Mouse (Mus musculus) cerebellum, adult 8-10 months (tissue): ENCODE results near the gene Inka2.
A peak's percentile ranks its signal among the peaks of the same experiment; 100 is the strongest.

Source experiments
- DNase-seq: peaks from one replicate; pipeline ENCODE4 v3.0.0; 2022

The Inka2 gene

DNA sequence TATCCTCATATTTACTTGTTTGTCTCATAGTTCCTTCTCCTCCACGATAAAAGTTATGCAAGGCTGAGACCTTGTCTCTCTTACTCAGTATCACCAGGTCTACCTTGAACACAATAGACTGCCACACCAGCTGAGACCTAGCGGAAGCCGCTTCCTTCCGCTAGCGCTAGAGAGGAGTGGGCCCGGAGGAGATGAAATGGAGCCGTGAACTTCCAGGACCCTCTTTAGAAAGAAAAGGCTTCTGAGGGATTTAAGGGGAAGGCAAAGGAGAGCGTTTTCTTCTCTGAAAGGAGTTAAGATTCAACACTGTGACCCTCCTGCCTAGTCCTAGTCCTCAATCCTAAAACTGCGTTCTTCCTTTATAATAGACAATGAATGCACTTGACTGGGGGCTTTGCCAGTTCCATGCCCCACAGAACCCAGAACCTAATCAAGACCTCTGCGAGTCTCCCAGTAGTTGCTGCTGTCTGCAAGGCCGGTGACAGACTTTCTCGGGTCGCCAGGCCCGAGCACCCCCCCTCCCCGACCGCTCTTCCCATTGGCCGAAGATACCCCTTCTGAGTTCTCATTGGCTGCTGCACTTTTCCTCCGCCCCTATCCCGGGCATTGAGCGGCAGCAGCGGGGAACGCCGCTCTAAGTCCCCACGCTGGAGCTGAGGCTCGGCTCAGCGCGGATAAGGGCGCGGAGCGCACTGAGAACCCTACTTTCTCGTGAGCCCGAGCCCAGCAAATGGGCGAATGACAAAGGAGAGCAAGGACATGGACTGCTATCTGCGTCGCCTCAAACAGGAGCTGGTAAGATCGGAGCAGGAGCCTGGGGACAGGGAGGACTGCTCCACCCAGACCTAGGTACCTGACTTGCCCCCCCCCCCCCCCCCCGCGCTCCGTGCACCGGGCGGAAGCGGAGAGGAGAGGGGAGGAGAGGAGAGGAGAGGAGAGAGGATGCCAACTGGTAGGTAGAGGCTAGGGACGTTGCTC is at the start of gene Inka2:
Inka2 (plus strand) TSS at position 569 of the 978 bp plus-strand sequence.
- DNase-seq = peak; percentile 85

DNA sequence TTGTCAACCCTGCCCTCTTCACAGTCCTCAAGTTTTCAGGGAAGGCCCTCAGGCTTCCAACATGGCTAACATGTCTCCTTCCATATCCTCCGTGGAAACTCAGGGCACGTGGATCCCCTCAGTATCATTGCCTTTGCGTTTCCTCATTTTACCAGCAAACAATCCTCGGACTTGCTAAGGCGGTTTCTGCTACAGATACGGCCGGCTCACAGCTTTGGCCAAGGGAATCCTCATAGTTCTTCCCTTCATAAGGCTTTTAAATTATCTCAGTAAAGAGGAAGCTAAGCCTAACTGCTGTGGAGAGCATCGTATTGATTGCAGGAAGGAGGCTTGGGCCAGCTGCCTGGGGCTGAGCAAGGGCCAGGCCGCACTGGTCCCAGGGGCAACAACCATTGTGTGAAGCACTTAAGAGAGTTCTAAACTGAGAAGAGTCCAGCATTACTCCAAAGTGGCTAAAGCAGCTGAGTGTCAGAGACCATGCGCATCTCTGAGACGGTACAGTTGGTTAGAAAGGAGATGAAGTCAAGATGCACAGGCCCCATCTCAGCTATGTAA is 49.3 kb upstream of the Inka2 start:
- DNase-seq = no peak

DNA sequence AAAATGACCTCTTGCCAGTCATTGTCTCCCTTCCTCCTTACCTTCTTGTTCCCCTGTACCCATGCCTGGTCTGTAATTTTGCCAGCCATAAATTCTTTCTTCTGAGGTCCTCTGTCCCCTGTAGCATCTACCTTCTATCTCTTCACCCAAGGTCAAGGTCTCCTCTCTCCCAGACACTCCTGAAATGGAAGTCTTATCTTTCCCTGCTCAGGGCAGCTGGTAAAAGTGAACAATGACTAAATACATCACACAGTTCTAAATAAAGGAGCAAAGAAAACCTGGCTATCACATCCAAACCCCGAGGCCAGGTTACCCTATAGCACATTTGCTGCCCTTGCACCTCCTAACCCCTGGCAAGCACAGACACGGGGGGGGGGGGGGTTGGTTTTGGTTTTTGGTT is 43.9 kb upstream of the Inka2 start:
- no peak for DNase-seq

DNA sequence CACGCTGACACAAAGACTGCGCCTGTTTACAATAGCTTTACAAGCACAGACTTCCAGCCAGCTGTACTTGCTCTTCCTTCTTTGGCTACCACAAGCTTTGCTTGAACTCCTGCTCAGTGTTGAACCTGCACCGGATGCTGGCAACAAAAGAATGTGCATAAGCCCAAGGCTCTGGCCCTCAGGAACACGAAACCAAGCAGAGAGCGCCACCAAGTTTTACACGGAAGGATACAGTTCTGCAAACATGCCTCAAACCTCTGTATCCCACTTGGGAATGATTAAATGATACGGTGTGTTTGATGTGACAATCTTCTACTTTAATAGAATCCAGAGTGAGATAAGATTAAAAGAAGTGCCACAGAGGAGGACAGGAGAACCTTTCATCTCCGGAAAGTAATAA is 41.4 kb upstream of the Inka2 start:
- no peak for DNase-seq

DNA sequence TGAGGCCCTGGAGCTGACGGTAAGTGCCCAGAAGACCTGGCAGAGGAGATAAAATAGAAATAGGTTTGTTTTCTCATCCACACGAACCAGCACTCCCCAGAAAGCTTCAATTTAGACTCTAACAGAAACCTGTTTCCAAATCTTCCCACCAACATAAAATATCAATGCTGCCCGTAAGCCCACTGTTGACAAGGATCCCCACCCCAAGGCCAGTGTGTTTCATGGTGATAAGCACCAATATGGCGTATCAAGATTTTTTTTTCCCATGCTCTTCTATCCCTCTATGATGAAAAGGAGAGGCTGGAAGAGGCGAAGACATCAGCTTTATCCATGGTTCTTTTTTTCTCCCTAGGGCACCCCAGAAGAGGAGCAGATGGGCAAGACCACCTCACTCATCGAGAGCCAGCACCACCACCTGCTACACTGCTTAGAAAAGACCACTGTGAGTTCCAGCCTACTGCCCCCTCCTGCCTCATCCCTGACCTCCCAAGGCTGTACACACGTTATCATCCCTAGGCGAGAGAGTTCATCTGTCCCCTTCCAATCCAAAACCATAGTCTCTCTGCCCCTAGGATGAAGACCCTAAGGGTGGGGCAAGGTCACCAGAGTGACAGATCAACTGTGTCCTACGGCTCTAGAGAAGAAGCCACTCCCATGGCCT is 39.2 kb upstream of the Inka2 start:
- DNase-seq = no peak

DNA sequence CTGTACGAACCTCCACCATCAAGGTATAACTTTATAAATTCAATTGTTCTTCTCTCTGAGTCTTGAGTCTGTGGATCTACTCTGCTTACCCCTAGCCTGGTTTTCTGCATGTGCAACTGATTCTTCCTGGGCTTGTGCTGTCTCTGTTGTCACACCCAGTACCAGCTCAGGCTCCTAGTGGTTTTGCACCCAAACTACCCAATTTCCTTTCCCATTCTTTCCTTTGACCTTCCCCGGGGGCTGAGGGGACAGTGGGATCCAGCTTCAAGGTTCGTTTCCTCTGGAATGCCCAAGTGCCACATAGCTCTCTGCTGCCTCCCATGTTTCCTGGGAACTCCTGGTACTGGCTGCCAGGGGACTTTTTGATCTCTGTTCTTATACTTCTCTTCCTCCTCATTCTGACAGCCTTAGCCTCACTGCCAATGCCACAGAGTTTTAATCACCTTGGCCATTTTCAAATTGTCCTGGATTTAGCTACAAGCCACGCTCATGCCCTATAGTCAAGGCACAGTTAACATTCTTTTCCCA is 37.3 kb upstream of the Inka2 start:
- no peak for DNase-seq

DNA sequence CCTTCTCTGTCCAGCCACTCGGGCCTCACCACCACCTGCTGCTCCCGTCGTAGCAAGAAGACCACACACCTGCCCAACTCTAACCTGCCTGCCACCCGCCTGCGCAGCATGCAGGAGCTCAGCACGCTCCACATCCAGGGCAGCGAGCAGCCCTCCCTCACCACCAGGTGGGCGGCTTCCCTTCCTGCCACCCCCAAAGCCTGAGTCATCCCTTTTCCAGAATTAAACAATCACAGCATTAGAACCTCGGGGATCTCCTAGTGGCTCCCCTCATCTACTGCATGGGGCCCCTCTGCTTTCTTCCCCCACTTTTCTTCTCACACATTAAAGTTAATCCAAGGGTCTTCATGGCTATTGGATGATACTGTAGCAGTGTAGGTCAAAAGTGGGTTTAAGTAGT is 36.2 kb upstream of the Inka2 start:
- DNase-seq = no peak

DNA sequence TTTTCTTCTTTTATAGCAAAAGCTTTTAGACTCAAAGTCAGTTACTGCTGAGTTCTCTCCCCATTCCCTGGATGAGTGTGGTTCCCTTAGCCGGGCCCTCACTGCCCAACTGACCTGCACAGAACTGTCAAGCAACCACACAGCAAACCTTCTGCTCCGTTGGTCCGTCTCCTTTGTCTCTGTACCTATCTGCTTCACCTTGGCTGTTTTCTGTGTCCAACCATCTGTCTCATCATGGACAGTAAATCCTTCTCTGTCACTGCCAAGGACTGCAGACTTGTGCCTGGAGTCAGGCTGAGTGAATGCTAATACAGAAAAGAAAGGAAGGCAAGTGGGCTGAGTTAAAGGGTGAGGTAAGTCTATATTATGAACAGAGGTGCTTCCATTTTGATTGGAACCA is 34.6 kb upstream of the Inka2 start:
- DNase-seq = no peak

DNA sequence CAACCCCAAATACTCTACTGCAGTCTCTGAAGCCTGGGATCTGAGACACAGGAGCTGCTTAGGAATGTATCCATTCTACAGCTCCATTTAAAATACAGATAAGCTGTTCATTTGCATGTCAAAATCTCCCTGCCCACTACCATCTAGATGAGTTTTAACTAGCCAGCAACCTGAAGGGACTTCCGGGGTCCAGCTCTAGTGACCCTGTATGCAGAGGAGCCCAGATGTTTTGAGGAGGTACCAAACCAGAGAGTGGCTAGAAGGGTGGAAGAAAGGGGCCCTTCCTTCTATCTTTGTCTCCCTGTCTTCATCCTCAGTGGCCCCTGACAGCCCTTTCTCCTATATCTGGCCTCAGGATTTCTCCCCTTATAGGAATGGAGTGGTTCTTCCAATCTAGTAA is 33.6 kb upstream of the Inka2 start:
- DNase-seq = no peak

DNA sequence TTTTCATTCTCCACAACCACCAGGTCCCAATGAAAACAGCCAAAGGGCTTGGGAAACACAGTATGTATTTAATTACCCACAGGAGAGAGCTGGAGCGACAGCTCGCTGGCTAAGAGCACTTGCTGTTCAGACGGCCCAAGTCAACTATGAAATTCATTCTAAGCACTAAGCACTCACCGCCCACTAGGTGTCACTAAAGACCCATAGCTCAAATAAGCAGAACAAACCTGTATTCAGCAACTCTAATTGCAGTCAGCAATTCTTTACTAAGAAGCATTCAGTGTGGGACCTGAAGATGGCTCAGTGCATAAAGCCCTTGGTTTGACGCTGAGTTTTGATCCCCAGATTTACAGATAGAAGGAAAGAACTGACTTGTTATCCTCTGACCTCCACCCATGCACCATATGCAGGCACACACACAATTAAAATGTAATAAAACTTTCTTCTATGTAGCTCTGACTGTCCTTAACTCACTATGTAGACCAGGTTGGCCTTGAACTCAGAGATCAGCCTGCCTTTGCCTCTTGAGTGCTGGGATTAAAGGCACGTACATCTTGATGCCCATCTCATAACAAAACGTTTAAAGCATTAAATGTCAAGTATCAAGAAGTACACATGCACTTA is 29.7 kb upstream of the Inka2 start:
- DNase-seq = peak; percentile 77

DNA sequence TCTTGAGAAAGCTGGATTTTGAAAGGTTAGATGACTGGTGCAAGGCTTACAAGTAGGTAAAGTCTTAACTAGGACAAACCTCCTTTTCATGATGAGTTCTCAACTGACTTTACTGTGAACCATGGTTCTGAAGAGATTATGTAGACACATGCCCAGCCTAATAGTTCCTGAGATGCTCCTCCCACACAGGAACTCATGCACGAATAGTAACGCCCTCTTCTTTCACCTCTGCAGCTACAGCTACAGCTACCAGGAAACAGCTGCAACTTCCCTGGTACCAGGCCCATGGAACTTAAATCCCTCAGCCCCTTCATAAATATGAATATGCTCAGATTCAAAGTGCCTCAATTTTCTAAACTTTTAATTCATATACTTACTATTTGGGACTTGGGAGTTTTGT is 28.5 kb upstream of the Inka2 start:
- no peak for DNase-seq

DNA sequence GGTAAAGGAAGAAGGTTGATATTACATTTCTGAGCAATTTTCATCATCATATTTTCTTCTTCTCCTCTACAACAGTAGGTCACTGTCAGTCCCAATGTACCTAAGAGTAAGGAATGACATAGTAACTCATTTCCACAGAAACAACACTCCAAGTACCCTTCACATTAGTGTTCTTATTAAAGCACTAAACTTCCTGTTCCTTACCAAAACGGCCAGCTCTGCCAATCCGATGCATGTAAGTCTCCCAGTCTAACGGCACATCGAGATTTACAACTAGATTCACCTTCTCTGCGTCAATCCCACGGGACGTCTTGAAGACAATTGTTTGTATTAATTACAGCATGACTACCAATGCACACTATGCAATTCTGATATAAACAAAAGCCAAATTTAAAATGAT is 24.1 kb upstream of the Inka2 start:
- no peak for DNase-seq

DNA sequence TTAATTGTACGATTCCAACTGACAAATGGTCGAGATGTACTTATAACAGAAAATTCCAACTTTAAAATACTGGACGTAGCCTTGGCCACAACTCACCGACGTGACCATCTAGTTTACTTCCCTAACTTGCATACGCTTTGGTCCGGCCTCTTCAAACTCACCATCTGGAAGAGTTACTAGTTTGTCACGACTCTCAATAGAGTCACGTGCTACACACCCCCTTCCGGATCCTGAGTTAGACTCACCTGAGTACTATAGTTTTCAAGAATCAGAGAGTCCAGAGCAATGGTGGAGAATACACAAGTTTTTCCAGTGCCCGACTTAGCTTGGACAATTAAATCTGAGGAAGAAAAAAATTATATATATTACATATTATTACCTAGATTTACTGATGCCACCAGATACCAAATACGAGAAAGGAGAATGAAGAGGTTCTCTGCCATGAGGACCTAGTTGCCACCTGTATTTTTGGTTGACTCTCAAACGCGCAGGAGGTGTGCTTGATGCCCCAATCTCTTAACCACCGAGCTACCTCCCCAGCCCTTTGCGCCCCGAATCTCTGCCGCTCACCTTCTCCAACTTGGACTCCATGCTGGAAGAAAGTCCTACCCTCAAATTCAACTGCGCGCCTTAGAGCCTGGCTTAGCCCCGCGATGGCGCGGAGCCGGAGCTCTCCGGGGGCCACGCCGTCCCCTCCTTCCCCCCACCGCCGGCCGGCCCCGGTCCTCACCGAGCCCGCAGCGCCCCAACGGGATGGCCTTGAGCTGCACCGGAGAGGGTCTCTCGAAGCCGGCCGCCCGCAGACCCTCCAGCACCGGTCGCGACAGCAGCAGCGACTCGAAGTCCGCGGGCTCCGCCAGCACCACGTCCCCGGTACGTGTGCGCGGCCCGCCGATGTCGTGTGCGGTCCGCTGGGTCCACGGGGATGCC is 17.7 kb upstream of the Inka2 start:
- DNase-seq = no peak

DNA sequence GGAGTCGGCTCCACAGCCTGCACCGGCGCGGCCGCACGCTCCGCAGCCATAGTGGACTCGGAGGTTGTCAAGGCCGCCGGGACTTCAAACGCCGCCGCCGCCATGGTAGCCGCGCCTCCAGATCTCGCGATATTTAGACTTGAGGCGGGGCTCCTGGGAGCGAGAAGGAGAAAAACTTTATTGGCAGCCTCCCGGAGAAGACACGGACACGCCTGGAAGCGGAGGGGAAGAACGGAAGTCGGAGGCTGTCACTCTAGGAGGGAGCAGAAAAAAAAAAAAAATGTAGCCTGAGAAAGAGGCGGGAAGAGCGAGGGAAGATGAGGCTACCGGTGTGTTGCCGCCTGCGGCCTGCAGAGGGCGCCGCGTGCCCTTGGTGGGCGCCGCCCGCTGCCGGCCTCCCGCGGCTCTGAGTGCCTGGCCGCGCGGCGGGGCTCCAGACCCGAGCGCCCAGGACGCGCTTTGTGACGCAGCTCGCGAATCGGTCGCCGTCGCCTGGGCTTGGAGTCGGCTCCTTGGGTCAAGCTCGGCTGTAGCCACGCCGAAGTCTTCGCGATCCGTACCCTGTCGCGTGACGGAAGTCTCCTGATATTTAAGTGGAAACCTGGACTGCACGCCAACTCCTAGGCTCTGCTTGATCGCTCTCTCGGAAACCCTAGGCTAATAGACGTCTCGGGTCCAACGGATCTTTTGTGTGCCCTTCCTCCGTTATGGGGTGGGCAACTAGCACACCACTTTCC is 16.9 kb upstream of the Inka2 start, which contains the start of gene Ddx20:
Ddx20 (minus strand) TSS at position 251 of the 737 bp plus-strand sequence.
- DNase-seq = peak; percentile 91

DNA sequence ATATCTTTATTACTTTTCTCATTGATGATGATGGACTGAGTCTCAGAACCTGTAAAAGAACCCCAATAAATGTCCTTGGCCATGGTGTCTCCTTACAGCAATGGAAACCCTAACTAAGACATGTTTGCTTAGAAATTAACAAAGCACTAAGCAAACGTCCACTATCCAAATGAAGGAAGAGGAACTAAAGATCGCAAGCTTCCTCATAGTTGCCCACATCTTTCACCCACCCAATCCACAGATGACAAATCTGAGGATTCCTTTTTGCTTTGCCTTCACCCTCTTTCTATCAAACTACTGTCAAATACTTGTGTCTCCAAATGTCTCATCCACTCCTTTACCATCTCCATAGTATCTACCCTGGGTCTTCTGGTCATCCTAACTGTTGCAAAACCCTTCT is 15.9 kb upstream of the Inka2 start:
- no peak for DNase-seq

DNA sequence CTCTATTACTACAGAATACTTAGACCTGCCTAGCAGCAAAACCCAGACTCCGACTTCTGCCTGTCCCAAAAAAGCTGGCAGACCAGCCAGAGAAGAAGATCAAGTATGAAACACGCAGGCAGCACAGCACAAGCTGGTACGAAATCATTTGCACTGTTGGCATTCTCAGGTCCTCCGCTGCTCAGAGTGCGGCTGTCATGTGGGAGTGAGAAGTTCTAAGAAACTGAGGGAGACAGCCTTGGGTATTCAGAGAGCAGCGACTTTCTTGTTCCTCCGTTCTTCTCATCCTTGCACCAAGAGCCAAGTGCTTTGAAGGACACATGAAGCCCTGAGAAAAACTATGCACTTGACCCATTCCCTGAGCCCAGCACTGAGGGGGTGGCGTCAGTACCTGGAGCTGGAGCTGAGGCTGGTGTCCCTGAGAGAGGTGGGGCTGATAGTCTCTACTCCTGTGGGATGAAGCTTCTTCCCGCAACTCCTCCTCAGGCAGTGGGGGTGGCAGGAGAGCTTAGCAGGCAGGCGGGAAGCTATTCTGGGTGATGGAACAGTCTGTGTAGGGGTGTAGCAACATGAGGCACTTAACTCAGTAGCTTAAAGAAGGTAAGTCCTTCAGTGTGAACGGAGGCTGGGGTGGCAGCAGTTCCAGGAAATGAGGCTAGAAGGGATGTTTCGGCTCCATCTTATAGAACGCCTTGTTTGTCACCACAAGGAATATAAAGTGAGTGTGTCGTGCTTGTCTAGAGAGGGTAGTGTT is 10.9 kb upstream of the Inka2 start:
- DNase-seq = no peak

DNA sequence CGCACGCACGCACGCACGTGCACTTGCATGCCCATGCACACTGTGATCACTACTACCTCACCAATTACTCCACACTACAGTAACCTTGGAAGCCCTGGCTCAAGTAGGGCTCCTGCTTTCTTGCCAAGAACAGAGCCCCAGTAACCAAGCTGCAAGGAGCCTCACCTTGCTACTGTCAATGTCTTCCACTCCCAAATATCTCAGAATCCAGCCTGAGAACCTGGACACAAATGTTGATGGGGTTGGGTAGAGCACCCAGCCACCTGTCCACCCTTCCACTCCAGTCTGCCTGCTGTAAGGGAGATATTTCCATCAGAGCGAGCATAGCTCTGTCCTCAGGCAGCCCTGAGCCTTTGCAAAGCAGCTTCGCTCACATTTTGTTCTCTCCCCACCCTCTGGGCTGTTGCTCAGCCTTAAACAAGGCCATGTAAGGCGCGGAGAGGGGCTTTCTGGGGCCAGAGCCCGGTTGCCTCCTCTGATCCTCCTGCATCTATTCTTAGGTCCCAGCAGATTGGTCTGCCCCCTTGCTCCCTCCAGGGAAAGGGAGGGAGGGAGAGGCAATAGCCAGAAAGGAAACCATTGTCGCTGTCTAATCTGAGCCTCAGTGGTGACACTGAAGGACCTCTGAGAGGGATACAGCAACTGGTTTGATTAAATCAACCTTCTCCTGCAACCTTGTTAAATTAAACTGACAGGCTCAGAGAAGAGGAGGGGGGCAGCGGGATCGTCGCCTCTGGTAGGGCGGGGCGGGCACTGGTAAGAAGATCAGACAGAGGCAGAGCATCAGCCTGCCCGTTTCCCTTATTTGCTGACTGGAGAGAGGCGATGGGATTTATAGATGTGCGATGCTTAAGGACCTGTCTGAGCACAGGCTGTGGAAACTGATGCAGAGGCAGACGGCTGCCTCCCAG is 8.7 kb upstream of the Inka2 start:
- peak; percentile 59 for DNase-seq

DNA sequence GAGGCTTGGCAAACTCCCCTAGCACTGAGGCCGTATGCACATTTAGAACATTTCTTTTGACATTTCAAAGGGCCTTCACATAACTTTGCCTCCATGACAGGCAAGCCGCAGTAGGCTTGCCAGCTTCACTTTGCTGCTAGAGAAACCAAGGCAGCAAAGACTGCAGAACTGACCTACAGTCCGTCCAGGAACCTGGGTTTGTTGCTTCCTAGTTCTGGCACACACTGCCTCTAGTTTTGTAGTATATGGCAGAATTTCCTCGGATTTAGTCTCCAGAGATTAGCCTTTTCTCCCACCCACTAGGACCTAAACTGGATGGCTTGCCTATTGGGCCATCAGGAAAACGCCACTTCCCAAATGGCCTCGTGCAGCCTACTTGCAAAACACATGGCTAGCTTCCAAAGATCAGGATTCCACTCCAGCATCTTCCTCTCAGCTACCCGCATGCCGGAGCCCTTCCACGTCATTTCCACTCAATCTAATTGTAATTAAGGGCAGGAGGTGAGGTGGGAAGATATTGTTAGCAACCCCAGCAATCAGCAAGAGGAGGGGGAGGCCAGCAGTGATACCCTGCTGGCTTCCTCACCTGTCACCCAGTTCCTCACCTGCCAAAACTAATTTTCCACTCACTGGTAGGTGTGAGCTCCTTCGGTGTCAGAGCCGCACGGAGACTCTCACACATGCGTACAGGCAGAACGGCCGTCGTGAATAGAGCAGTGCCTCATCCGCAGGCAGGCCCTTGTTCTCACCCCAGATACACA is 7.8 kb upstream of the Inka2 start:
- peak; percentile 60 for DNase-seq

DNA sequence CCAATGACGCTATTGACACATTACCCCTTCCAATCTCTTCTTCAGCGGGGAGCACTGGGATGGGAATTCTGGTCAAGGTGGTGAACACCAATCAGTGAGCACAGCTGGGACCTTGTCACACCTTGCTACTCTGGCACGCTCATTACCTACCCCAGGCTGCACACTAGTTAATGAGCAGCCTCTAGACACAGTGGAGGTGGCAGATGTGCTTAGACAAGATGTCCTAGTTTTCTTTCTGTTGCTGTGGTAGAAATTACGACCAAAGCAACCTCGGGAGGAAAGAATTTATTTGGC is 7.3 kb upstream of the Inka2 start:
- no peak for DNase-seq
